Mouse (Mus musculus) myocyte (in vitro differentiated cells): ENCODE measurements around the gene Pdlim7. TPM values are rescaled to one million over a fixed set of nuclear protein-coding genes. Genes with fewer than 3 reads are reported as not detected.

Experiments used
- H3K27me3 ChIP-seq: one replicate; pipeline ENCODE4 v1.6.1; 2011; ENCODE audit not compliant: control insufficient read depth, insufficient read depth, insufficient read length
- H3K36me3 ChIP-seq: one replicate; pipeline ENCODE4 v1.6.1; 2011; ENCODE audit not compliant: control insufficient read depth, insufficient read depth
- H3K4me2 ChIP-seq: one replicate; pipeline ENCODE4 v1.6.1; 2011; ENCODE audit warnings: low read depth, control low read depth
- H3K4me3 ChIP-seq: one replicate; pipeline ENCODE4 v1.5.1; 2011; ENCODE audit warnings: mild to moderate bottlenecking, control low read depth, moderate library complexity
- H3K79me2 ChIP-seq: one replicate; pipeline ENCODE4 v1.6.1; 2011; ENCODE audit not compliant: control insufficient read depth, insufficient read depth
- H3ac ChIP-seq: one replicate; pipeline ENCODE4 v1.6.1; 2011; ENCODE audit not compliant: control insufficient read depth, insufficient read length
- CEBPB ChIP-seq: IDR thresholded peaks from 2 replicates; pipeline ENCODE4 v1.6.1; 2011; ENCODE audit warnings: mild to moderate bottlenecking, moderate library complexity; ENCODE audit not compliant: poor library complexity, insufficient read depth, severe bottlenecking
- E2F4 ChIP-seq: IDR thresholded peaks from one replicate; pipeline ENCODE4 v1.6.1; 2011; ENCODE audit warnings: mild to moderate bottlenecking, control low read depth, moderate library complexity; ENCODE audit not compliant: insufficient read depth
- MAX ChIP-seq: IDR thresholded peaks from one replicate; pipeline ENCODE4 v1.6.1; 2011; ENCODE audit warnings: low read depth, mild to moderate bottlenecking, control low read depth
- MYOD1 ChIP-seq, 3 experiments: IDR thresholded peaks; one replicate each; pipeline ENCODE4 v1.6.1; 2011; ENCODE audit warnings: control low read depth in 2 of 3, low read depth in 2 of 3, mild to moderate bottlenecking in 2 of 3, moderate library complexity in 1 of 3; ENCODE audit not compliant: insufficient read length in 2 of 3, control insufficient read depth in 1 of 3
- MYOG ChIP-seq, 3 experiments: IDR thresholded peaks; one replicate each; pipeline ENCODE4 v1.6.1; 2011; ENCODE audit warnings: control low read depth in 2 of 3, low read depth in 2 of 3, mild to moderate bottlenecking in 2 of 3; ENCODE audit not compliant: insufficient read length in 2 of 3, control insufficient read depth in 1 of 3, insufficient read depth in 1 of 3
- POLR2A ChIP-seq: IDR thresholded peaks from one replicate; pipeline ENCODE4 v1.6.1; 2011; ENCODE audit warnings: low read depth, mild to moderate bottlenecking, control low read depth, moderate library complexity; ENCODE audit not compliant: insufficient read length
- POLR2AphosphoS2 ChIP-seq: IDR thresholded peaks from one replicate; pipeline ENCODE4 v1.6.1; 2011; ENCODE audit warnings: low read depth, control low read depth; ENCODE audit not compliant: insufficient read length
- REST ChIP-seq: IDR thresholded peaks from one replicate; pipeline ENCODE4 v1.6.1; 2011; ENCODE audit warnings: mild to moderate bottlenecking, control low read depth, moderate library complexity; ENCODE audit not compliant: insufficient read depth, insufficient read length
- SRF ChIP-seq: IDR thresholded peaks from one replicate; pipeline ENCODE4 v1.6.1; 2011; ENCODE audit warnings: low read depth; ENCODE audit not compliant: control insufficient read depth, insufficient read length
- TCF12 ChIP-seq: IDR thresholded peaks from one replicate; pipeline ENCODE4 v1.6.1; 2011; ENCODE audit warnings: mild to moderate bottlenecking, control low read depth; ENCODE audit not compliant: poor library complexity, insufficient read depth, severe bottlenecking
- TCF3 ChIP-seq: IDR thresholded peaks from one replicate; pipeline ENCODE4 v1.6.1; 2011; ENCODE audit warnings: low read depth, control low read depth; ENCODE audit not compliant: insufficient read length
- USF1 ChIP-seq: IDR thresholded peaks from one replicate; pipeline ENCODE4 v1.6.1; 2011; ENCODE audit warnings: low read depth, mild to moderate bottlenecking, control low read depth, moderate library complexity
- polyA plus RNA-seq: library from polyadenylated mRNA; unstranded; fragments of >200 nt; fragmentation: generic; extraction: Trizol; gene quantifications from one replicate; pipeline ENCODE4 v1.2.1, GENCODE M21; 2012; ENCODE audit warnings: missing spikeins

Gene Pdlim7
- polyA plus RNA-seq, 1 experiment, result 553 TPM

DNA sequence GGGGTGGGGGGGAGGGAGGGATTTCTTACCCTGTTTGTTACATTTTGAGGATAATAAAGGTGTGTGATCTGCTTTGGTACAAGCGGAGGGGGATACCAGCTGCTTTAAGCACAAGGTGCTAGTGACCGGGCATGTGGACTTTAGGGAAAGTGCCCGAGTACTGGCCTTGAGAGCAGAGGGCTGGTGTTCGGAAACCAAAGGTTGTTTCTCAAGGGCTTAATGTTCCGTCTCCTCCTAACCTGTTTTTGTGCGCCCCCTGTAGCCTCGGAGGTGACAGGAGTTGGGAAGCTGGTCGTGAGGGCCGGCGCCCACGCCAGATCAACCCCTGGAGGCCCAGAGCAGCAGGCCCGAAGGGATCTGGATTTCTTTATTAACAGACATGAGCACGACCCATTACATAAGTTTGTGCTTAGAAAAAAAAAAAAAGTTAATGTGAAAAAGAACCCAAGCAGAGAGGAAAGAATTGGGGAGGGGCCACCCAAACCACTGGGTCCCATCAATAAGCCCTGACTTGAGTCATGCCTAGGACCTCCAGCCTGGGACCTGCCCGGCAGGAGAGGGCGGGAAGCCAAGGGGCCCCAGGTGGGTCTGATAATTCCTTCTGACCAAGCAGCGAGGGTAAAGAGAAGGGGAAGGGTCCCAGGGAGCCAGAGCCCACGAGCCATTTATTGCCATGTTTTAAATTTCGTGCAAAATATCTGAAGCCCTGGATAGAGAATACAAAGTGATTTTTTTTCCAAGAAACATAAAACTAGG is 40.2 kb downstream of the Pdlim7 start:
- no peaks in the 10 kb centered on the region for H3K79me2 ChIP-seq
- peak overlapping the region; percentile 92 for H3K4me2 ChIP-seq
- H3ac ChIP-seq, result no peak overlapping the region
- TF ChIP-seq POLR2AphosphoS2, result no peak
- no peak for TF ChIP-seq CEBPB
- no peak for TF ChIP-seq USF1
- no peak for TF ChIP-seq MYOD1 (IDR thresholded peaks at IDR 0.05; ENCODE audit: control insufficient read depth in 1 of 3, insufficient read length in 2 of 3, low read depth in 2 of 3)
- no peak for TF ChIP-seq TCF12
- TF ChIP-seq SRF, result no peak
- no peak for TF ChIP-seq POLR2A
- TF ChIP-seq TCF3, result no peak
- no peak for TF ChIP-seq MYOG (IDR thresholded peaks at IDR 0.05; ENCODE audit: control insufficient read depth in 1 of 3, insufficient read depth in 1 of 3, insufficient read length in 2 of 3, low read depth in 2 of 3)
- no peak for TF ChIP-seq MAX
- no peak for TF ChIP-seq E2F4
- no peak for TF ChIP-seq REST
- peak overlapping the region; percentile 22 for H3K4me3 ChIP-seq
- H3K27me3 ChIP-seq, result no peaks in the 10 kb centered on the region
- peaks cover 11% of the 10 kb centered on the region for H3K36me3 ChIP-seq

GRCm38 (mm10) chr13:55472132-55473022 is 41.1 kb downstream of the Pdlim7 start:
- Histone ChIP-seq H3K27me3 (no peaks in the 10 kb centered on the region), H3K79me2 (no peaks in the 10 kb centered on the region), H3K4me3 (peak overlapping the region; percentile 22), H3K4me2 (peak overlapping the region; percentile 92), H3K36me3 (peaks cover 11% of the 10 kb centered on the region), H3ac (peak overlapping the region; percentile 62)
- peak in 1 of 3 experiments; percentile 29 for TF ChIP-seq MYOG (IDR thresholded peaks at IDR 0.05; ENCODE audit: control insufficient read depth in 1 of 3, insufficient read depth in 1 of 3, insufficient read length in 2 of 3, low read depth in 2 of 3)
- TF ChIP-seq MAX, result no peak
- peak; percentile 86 for TF ChIP-seq POLR2AphosphoS2
- TF ChIP-seq SRF, result no peak
- peak; percentile 51 for TF ChIP-seq POLR2A
- peak in 1 of 3 experiments; percentile 49 for TF ChIP-seq MYOD1 (IDR thresholded peaks at IDR 0.05; ENCODE audit: control insufficient read depth in 1 of 3, insufficient read length in 2 of 3, low read depth in 2 of 3)

DNA sequence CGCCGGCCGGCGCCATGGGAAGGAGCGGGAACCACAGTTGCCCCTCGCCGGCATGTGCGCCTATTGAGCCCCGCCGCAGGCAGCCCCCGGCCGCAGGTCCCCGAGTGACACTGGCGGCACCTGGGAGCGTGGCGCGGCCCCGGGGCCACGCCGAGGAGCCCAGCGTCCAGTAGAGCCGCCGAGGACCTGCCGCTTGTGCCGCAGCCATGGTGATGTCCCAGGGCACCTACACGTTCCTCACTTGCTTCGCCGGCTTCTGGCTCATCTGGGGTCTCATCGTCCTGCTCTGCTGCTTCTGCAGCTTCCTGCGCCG is 41.7 kb downstream of the Pdlim7 start:
- H3K36me3 ChIP-seq, result peaks cover 8% of the 10 kb centered on the region
- H3K79me2 ChIP-seq, result no peaks in the 10 kb centered on the region
- H3K4me3 ChIP-seq, result peak overlapping the region; percentile 22
- peak overlapping the region; percentile 62 for H3ac ChIP-seq
- no peaks in the 10 kb centered on the region for H3K27me3 ChIP-seq
- TF ChIP-seq TCF12, result no peak
- TF ChIP-seq POLR2AphosphoS2, result peak; percentile 8
- TF ChIP-seq MAX, result no peak
- H3K4me2 ChIP-seq, result peak overlapping the region; percentile 92

GRCm38 (mm10) chr13:55471156-55471818 is 42.2 kb downstream of the Pdlim7 start:
- peak; percentile 20 for TF ChIP-seq SRF
- no peak for TF ChIP-seq REST
- TF ChIP-seq MYOD1 (IDR thresholded peaks at IDR 0.05; ENCODE audit: control insufficient read depth in 1 of 3, insufficient read length in 2 of 3, low read depth in 2 of 3), result peak in 1 of 3 experiments; percentile 25
- no peak for TF ChIP-seq E2F4
- Histone ChIP-seq H3ac (peak overlapping the region; percentile 62), H3K36me3 (peaks cover 8% of the 10 kb centered on the region), H3K4me2 (peak overlapping the region; percentile 92), H3K27me3 (no peaks in the 10 kb centered on the region), H3K4me3 (peak overlapping the region; percentile 22), H3K79me2 (no peaks in the 10 kb centered on the region)

GRCm38 (mm10) chr13:55470372-55470771 is 43.1 kb downstream of the Pdlim7 start:
- no peaks in the 10 kb centered on the region for H3K79me2 ChIP-seq
- no peaks in the 10 kb centered on the region for H3K27me3 ChIP-seq
- H3K36me3 ChIP-seq, result peaks cover under 1% of the 10 kb centered on the region
- no peak overlapping the region for H3ac ChIP-seq
- H3K4me3 ChIP-seq, result no peak overlapping the region
- no peak overlapping the region for H3K4me2 ChIP-seq
- no peak for TF ChIP-seq MAX
- no peak for TF ChIP-seq REST
- TF ChIP-seq MYOG (IDR thresholded peaks at IDR 0.05; ENCODE audit: control insufficient read depth in 1 of 3, insufficient read depth in 1 of 3, insufficient read length in 2 of 3, low read depth in 2 of 3), result no peak
- no peak for TF ChIP-seq MYOD1 (IDR thresholded peaks at IDR 0.05; ENCODE audit: control insufficient read depth in 1 of 3, insufficient read length in 2 of 3, low read depth in 2 of 3)
- TF ChIP-seq POLR2AphosphoS2, result peak; percentile 19
- no peak for TF ChIP-seq USF1
- TF ChIP-seq E2F4, result no peak
- TF ChIP-seq SRF, result no peak
- no peak for TF ChIP-seq CEBPB
